Mouse (Mus musculus) spleen, postnatal 10 days (tissue): ENCODE data around the gene B9d2.
A peak's percentile ranks its signal among the peaks of the same experiment; 100 is the strongest.

ENCODE experiments used
- DNase-seq, 2 experiments: peaks; one replicate each; pipeline ENCODE4 v3.0.0; 2021 to 2022; ENCODE audit warnings: low spot score in 2 of 2

The B9d2 gene

GRCm38 (mm10) chr7:25674719-25675300 lies 5.8 kb upstream of the B9d2 start, which contains the start of gene Tmem91:
TSS of gene Tmem91 (minus strand) at chr7:25675166.
- no peak for DNase-seq

GRCm38 (mm10) chr7:25675405-25675804 lies 5.2 kb upstream of the B9d2 start:
- no peak for DNase-seq

DNA sequence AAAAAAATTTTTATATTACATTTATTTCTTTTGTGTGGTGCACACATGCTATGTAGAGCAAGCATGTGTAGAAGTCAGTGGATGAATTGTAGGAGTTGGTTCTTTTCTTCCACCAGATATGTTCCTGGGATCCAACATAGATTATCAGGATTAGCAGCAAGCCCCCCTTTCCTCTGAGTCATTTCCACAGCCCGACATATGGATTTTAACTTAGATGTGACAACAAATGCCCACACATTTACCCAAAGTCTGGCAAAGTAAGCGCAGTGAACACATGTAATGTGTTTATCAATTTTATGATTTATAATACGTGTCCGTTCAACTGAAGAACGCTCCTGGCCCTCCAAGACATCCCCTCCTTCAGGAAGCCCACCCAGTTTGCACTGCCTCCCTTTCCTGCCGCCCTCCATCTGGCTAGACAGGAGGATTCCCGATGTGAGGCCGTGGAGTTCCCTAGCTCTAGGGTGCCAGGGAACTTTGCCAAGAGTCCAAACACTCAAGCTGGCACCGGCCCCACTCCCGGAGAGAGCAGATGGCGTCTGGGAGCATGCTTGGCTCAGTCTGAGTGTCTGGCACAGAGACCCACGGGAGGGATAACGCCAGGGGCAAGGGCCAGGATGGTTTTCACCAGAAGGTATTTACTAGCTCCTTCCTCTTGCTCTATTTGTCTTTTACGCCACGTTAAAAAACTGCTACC lies 4.3 kb upstream of the B9d2 start:
- DNase-seq: no peak

DNA sequence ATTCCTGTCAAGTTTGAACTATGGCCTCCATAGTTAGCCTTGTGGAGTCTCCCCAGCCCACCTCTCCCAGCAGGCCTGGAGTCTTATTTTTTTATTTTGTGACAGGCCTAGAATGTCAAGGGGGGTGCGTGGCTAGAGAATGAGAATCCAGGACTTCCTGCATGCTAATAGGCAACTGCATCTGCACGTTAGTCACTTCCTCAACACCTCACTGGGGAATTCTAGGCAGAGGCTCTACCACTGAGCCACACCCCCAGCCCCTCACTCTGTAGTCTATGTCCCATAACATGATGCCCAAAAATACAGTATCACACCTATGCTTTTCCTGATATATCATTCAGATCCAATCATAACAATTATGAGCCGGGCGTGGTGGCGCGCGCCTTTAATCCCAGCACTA lies 3.6 kb upstream of the B9d2 start:
- DNase-seq: no peak

DNA sequence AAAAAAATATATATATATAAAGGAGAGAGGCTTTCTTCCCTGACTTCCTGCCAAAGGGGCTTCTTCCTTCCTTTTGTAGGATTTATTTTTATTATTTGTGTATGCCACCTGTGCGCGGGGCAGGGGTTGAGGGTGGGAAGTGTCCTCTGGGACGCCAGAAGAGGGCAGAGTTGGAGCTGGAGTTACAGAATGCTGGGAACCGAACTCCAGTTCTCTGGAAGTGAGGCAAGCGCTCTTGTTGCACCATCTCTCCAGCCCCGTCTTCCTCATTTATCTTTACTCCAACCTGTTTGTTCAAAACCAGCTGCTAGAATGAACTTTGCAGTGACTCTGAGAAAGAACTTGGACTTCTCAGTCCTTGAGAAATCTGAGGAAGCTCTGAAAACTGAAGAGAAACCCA lies 609 bp upstream of the B9d2 start:
- peak in 1 of 2 experiments; percentile 46 for DNase-seq

GRCm38 (mm10) chr7:25681341-25682231 lies 1.0 kb downstream of the B9d2 start:
- peak in 1 of 2 experiments; percentile 47 for DNase-seq

- peak; percentile 38 to 74 for DNase-seq
These were observed 3.0 kb downstream of the B9d2 start for GRCm38 (mm10) chr7:25683474-25684180.

- DNase-seq: no peak
These were observed 4.1 kb downstream of the B9d2 start for GRCm38 (mm10) chr7:25684659-25685058.

DNA sequence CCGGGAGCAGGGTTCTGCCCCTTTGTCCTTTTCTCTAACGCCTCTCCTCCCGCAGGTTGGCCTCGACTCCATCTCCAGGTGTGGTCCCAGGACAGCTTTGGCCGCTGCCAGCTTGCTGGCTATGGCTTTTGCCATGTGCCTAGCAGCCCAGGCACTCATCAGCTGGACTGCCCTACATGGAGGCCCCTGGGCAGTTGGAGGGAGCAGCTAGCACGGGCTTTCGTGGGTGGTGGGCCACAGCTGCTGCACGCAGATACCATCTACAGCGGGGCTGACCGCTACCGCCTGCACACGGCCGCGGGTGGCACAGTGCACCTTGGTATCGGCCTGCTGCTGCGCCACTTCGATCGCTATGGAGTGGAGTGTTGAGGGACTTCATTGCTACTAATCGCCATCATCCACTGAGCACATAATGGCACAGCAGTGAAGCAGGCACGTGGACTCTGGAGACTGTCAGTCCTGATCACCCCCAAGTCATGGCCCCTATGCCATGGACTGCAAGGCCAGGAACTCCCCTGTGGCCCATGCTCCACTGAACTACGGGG lies 5.4 kb downstream of the B9d2 start:
- peak in 1 of 2 experiments; percentile 40 for DNase-seq

GRCm38 (mm10) chr7:25686680-25687531 lies 6.3 kb downstream of the B9d2 start, which contains the start of gene Tgfb1:
TSS of gene Tgfb1 (plus strand) at chr7:25687002.
- peak; percentile 87 to 91 for DNase-seq

DNA sequence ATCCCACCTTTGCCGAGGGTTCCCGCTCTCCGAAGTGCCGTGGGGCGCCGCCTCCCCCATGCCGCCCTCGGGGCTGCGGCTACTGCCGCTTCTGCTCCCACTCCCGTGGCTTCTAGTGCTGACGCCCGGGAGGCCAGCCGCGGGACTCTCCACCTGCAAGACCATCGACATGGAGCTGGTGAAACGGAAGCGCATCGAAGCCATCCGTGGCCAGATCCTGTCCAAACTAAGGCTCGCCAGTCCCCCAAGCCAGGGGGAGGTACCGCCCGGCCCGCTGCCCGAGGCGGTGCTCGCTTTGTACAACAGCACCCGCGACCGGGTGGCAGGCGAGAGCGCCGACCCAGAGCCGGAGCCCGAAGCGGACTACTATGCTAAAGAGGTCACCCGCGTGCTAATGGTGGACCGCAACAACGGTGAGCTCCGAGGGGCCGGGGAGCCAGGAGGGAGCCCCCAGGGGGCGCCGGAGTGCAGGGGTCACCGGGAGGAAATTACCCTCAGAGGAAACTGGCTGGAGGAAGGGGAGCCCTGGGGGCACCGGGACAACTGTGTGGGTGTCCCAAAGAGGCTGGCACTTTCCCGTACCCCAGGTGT lies 7.3 kb downstream of the B9d2 start:
- DNase-seq: peak; percentile 81 to 85

- peak; percentile 76 to 86 for DNase-seq
These were observed 8.4 kb downstream of the B9d2 start for GRCm38 (mm10) chr7:25688810-25689586.

DNA sequence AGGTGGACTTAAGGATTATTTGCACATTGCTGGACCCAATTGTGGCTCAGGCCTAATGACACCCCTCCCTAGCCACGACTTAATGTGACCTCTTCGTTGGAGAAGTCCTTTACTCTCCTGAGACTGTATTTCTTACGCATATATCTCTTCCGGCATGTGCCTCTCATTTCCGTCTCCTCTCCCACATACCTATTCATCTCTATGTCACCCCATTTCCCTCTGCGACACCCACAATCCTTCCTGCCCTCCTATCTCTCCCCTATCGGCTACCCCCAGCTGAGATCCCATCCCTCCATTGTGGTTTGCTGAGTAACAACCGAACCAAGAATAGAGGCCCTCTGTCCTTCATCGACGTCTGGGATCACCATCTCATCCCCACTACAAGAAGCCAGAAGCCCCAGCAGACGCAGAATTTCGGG lies 9.0 kb downstream of the B9d2 start:
- no peak for DNase-seq

GRCm38 (mm10) chr7:25690051-25690450 lies 9.5 kb downstream of the B9d2 start:
- no peak for DNase-seq

DNA sequence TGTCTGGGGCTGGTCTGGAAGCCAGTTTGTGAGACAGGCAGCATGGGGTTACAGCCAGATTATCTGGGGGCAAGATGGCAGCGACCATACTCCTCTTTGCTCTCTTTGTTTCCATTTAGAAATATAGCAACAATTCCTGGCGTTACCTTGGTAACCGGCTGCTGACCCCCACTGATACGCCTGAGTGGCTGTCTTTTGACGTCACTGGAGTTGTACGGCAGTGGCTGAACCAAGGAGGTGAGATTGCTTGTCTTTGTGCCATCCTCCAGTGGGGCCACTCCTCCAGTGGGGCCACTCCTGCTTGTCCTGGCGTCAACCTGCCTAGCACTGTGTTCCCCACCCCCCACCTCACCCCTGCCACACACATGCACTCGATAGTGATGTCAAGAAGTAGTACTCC lies 13.5 kb downstream of the B9d2 start:
- DNase-seq: no peak

- no peak for DNase-seq
These were observed 19.3 kb downstream of the B9d2 start for GRCm38 (mm10) chr7:25699851-25700250.

- DNase-seq: no peak
These were observed 20.2 kb downstream of the B9d2 start for GRCm38 (mm10) chr7:25700732-25701131.

- DNase-seq: no peak
These were observed 21.8 kb downstream of the B9d2 start for GRCm38 (mm10) chr7:25702350-25702749.

DNA sequence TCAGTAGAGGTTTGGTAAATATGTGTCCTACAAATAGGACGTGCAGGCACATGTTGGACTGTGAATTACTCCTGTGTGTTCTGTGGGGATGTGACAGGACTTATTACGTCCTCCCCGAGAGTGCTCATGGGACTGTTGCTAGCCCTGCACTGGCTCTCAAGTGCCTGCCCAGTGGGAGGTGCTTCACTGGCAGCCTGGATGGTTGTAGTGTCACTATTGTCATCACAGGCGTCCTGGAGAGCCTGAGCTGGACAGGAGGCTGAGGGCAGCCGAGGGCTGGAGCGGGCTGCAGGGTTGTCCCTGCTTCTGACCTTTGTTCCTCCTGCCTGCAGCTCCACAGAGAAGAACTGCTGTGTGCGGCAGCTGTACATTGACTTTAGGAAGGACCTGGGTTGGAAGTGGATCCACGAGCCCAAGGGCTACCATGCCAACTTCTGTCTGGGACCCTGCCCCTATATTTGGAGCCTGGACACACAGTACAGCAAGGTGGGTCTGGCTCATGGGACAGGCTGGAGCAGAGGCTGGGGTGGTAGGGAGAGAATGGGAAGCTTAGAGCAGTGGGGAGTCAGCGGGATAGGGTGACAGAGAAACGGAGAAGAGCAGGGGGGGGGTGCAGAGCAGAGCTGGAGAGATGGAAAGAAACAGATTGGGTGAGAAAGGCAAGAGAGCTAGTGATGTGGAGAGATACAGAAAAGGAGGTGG lies 23.4 kb downstream of the B9d2 start:
- no peak for DNase-seq
